Mouse (Mus musculus) adrenal gland, postnatal 14 days (tissue): ENCODE results near the gene Tmem132d. TPM values are rescaled to one million over a fixed set of nuclear protein-coding genes. Genes with fewer than 3 reads are reported as not detected.

Experiments
- DNase-seq: peaks from one replicate; pipeline ENCODE4 v3.0.0; 2021; ENCODE audit warnings: mixed read lengths
- total RNA-seq: library from RNA; stranded (reverse); gene quantifications from 2 replicates; pipeline ENCODE4 v1.2.3, GENCODE M21; 2021

Gene Tmem132d
- total RNA-seq, 1 experiment from 2014 or later = not detected

- no peak for DNase-seq
Measured at GRCm38 (mm10) chr5:128405071-128405470, 27.8 kb downstream of the Tmem132d start.

DNA sequence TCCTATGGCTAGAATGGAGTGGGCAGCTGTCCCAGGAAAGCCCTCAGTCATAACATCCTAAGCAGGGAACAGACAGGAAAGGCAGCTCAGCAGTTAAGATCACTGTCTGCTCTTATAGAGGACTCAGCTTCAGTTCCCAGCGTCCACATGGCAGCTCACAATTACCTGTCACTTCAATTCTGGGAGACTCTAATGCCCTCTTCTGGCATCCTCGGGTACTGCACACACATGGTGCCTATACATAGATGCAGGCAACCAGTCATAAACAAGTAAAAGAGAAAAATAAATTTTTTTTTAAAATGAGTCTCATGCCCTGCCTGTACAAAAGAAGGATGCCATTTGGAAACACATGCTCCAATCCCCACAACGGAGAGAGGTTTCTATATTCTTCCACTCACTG is 28.7 kb downstream of the Tmem132d start:
- DNase-seq = no peak

GRCm38 (mm10) chr5:128392372-128392771 is 40.5 kb downstream of the Tmem132d start:
- DNase-seq = no peak

GRCm38 (mm10) chr5:128389665-128390064 is 43.2 kb downstream of the Tmem132d start:
- no peak for DNase-seq

- DNase-seq = no peak
Measured at GRCm38 (mm10) chr5:128388358-128389141, 44.3 kb downstream of the Tmem132d start.

DNA sequence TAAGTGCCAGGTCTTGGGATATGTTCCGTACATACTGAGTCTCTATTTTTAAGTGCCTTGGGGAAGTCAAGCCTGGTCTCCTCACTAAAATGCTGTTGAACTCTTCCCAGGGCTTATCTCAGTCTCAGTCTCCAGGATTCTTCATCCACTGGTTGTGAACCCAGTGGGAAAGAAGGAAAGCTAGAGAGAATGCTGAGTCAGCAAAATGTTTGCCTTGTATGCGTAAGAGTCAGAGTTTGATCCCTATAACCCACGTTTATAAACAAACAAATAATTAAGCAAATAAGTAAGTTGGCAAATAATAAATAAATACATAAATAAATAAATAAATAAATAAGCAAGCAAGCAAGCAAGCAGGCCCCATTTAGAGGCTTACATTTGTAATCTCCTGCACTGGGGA is 63.1 kb downstream of the Tmem132d start:
- DNase-seq = no peak

GRCm38 (mm10) chr5:128369111-128369510 is 63.8 kb downstream of the Tmem132d start:
- DNase-seq = no peak

DNA sequence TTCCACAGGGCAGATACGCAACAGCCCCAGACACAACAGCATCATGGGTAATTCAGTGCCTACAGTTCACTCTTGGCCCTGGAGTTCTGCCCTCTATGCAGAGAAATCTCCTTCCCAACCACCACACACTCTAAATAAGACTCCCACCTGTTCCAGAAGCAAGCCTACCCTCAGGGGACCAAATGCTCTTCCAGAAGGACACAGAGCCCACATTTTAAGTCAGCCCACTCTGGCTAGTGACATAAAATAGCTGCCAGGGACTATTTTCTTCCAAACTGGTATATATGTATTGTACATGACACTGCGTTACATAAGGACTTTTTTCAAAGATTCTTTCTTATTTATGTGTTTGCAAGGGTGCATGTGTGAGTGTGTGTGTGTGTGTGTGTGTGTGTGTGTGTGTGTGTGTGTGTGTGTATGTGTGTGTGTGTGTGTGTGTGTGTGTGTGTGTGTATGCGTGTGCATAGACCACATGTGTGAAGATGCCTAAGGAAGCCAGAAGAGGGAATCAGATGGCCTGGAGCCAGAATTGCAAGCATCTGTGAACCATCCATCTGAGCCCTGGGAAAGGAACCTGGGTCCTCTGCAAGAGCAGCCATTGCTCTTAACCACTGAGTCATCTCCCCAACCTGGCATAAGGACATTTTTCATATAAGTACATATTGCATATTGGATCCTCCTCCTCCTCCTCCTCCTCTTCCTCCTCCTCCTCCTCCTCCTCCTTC is 67.5 kb downstream of the Tmem132d start:
- DNase-seq = no peak

GRCm38 (mm10) chr5:128360946-128361675 is 71.8 kb downstream of the Tmem132d start:
- DNase-seq = no peak

DNA sequence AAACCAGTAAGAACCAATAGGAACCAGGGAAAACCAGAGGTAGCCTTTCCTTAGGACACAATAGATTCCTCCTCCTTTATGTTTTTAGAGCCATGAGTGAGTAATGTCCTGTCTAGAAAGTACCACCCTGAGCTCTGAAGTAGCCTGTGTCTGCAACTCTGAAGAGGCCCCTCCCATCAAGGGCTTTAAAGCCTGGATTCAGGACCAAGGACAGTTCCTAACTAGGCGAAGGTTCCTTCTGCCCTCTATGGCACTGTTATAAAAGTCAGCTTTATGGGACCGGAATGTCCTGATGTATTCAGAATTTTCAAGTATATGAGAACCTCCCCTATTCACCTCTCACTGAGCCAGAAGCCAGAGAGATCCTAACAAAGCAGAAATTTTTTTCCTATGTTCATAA is 84.0 kb downstream of the Tmem132d start:
- DNase-seq = peak; percentile 17

- no peak for DNase-seq
Measured at GRCm38 (mm10) chr5:128336841-128337240, 96.0 kb downstream of the Tmem132d start.

DNA sequence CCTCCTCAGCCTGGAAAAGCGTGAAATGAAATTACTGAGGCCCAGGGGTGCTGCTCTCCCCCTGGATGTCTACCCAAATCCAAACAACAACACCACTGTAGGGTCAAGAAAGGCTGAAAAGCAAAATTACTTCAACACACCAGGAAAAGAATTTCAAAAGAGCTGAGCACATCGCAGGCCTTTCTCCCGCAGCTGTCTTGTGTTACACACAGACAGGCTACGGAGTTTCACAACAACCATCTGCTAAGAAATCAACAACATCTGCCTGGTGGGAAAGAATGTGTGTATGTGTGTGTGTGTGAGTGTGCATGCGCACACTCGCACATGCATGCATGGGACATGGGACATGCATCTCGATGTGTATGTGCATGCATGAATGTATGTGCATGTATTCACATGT is 100.1 kb downstream of the Tmem132d start:
- no peak for DNase-seq

DNA sequence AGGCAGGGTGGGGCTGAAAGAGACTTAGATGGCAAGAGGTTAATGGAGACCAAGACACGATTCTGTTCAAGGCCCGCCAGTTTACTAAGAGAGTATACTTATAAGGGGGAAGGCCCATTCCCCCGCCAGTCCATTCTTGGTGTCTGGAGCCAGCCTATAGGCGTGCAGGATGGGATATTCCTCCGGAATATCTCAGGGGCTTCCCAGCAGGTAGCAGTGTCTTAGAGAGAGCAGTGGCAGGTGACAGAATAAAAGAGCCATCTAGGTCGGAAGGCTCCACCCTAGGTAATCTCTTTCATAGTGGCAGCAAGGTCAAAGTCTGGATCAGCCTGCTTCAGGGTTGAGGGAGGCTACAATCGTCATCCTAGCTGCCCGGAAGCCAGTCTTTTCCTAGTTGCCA is 102.5 kb downstream of the Tmem132d start:
- DNase-seq = no peak

DNA sequence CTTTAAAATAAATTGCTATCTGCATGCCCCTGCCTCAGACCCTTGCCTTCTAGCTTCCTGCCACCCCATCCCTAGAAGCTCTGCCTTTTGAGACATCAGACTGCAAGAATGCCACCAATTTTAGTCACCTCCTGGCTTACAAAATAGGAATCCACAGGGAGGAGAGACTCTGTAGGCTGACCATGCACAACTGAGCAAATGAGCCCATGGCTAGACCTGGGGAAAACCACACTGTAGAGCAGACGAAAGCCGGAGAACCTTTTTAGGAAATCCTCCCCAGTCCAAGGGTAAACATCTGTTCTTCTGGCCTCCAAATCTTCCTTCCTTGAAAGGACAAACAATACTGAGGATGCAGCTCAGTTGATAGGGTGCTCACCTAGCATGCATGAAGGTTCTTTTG is 130.5 kb downstream of the Tmem132d start:
- no peak for DNase-seq

GRCm38 (mm10) chr5:128291191-128291590 is 141.7 kb downstream of the Tmem132d start:
- no peak for DNase-seq

DNA sequence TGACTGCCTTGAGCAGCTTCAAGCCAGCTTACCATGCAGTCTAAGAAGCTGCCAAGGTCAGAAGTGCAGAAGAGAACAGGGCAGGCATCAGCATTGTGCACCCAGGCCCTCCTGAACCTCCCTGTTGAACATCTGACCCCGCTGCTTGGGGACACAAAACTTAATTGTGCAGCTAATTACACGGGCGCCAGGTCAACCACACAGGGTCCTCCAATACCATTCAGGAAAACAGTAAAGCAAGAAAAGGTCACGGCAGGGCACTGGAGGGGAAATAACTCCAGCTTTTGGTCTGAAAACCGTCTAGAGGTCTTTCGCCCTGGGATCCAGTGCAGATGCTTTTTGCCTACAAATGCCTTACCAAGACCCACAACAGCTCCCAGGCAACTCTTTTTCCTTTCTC is 159.6 kb downstream of the Tmem132d start:
- DNase-seq = no peak

DNA sequence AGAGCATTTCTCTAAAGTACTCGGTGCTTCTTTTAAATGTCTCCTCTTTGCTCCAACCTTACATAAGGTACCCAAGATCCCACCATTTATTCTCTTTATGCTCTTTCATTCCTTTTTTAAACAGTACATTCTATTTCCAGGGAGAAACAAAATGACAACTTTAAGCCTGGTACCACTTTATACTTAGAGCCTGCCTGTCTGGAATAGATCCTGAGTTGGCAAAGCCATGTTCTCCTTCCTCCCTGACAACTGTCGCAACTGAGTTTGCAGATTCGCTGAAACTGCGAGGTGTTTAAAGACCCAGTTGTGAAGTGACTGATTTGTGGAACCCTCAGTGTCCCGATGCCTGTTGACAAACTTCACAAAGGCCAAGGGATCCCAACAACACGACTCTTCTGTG is 165.5 kb downstream of the Tmem132d start:
- DNase-seq = no peak

DNA sequence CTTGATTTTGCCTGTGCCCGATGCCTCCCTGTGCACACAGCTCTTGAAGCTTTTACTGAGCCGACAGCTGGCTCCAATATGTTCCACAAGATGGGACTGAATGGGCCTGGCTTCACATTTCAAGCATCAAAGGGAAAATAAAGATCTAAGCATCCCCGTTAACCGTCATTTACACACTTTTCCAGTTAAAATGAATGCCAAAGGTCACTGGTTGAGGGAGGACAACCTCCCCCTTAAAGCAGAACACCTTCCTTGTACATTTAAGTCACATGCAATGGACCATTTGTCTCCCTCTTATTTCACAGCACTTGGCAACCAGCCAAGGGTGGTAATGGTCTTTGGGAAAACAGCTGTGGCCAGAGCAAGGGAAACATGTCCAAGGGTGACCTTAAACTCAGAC is 188.7 kb downstream of the Tmem132d start:
- no peak for DNase-seq

DNA sequence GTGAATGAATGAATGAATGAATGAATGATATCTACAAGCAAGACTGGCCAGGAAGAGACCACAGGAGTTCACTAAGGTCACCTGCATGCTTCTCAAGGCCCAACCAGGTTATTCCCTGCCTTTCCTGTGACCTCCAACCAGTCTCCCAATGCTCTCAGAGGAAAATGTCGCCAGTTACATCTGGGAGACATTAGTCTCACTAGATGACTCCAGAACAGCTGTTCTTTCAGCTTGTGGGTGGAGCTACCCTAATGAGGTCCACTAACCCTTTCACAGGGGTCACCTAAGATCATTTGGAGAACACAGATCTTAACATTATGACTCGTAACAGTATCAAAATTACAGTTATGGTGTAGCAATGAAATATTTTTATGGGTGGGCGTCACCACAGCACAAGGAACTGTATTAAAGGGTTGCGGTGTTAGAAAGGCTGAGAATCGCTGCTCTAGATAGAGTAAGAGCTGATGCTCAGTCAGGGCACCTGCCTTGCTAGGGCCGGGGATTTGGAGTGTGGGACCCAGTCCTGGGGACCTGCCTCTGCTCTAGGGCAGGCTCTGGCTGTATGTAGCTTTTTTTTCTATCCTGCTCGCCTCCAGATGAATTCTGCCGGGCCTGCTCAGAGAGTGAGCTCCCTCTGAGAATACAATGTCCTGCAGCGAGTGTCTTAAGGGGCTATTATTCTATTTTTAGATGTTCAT is 196.1 kb downstream of the Tmem132d start:
- DNase-seq = no peak

DNA sequence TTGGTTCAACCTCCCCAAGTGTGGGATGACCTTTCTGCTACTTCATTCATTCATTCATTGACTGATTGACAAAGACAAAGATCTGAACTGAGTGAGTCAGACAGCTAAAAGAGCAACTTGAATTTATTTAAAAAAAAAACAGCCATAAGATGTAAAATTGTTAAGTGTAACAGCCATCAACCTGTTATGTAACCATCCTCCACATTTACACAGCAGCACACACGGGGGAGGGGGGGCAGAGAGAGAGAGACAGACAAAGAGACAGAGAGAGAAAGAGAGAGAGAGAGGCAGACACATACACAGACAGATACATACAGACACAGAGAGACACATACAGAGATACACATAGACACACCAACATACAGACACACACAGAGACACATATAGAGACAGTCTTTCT is 197.3 kb downstream of the Tmem132d start:
- DNase-seq = no peak

GRCm38 (mm10) chr5:128233101-128233500 is 199.8 kb downstream of the Tmem132d start:
- no peak for DNase-seq

DNA sequence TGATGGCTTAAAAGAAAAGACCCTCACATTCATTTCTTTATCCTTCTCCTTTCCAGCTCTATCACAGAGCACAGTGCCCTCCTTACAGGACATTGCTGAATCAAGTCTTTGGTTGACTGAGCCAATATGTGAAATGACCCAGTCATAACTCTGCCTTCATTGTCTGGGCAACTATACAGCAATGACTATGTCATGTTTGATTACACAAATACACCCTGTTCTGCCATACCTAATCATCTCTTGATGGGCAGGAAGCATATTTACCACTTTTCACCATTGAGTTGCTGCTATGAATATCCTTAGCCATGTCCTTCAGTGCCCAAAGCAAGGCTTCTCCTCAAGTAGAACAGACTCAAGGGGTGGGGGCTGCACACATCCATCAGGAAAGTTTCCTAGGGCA is 214.6 kb downstream of the Tmem132d start:
- DNase-seq = no peak

GRCm38 (mm10) chr5:128211125-128211524 is 221.8 kb downstream of the Tmem132d start:
- no peak for DNase-seq
